Mouse (Mus musculus): ENCODE data around the gene Asap3.

DNA sequence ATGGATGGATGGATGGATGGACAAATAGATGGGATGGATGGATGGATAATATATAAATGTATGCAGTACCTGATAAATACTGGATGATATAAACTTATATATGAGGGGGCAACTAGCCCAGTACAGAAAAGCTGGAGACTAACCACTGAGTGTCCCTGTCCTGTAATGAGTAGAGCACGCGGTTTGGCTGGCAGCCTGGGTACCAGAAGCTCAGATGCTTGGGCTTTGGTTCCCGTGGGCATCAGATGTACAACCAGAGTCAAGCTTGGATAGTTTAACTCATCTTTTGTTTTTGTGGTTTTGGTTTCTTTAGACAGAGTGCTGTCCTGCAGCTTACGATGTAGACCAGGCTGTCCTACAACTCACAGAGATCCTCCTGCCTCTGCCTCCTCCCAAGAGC is 57.4 kb downstream of the Asap3 start:
- TF ChIP-seq CTCF (IDR thresholded peaks at IDR 0.05; ENCODE audit: low read depth): no peak
- TF ChIP-seq EP300 (IDR thresholded peaks at IDR 0.05; ENCODE audit: low read depth): no peak

All from liver, embryonic 14.5 days (tissue).